Mouse (Mus musculus): ENCODE data around the gene Prim1. TPM values are rescaled to one million over a fixed set of nuclear protein-coding genes. Genes with fewer than 3 reads are reported as not detected.

The Prim1 gene
- 12.9 TPM for polyA plus RNA-seq (2014; fragmentation: Illumina TruSeq; extraction: RNeasy Lipid Tissue Mini Kit (QIAGEN cat#74804); ENCODE audit: low read depth, low replicate concordance)

GRCm38 (mm10) chr10:128015068-128015934 is at the start of gene Prim1:
TSS of gene Prim1 (plus strand) at chr10:128015168.

GRCm38 (mm10) chr10:128007446-128007845 is 7.5 kb upstream of the Prim1 start, which contains the start of gene Hsd17b6:
TSS of gene Hsd17b6 (minus strand) at chr10:128007611.

GRCm38 (mm10) chr10:128058601-128059151 is 43.7 kb downstream of the Prim1 start, which contains the start of gene Ptges3:
TSS of gene Ptges3 (plus strand) at chr10:128058954.

Other genes with a start within 250 kb of the Prim1 start
- gene Rdh9, start 238.8 kb upstream of the Prim1 start, polyA plus RNA-seq (2014; fragmentation: Illumina TruSeq; extraction: RNeasy Lipid Tissue Mini Kit (QIAGEN cat#74804); ENCODE audit: low read depth, low replicate concordance): 5.9 TPM
- gene Rdh16, start 214.0 kb upstream of the Prim1 start, polyA plus RNA-seq (2014; fragmentation: Illumina TruSeq; extraction: RNeasy Lipid Tissue Mini Kit (QIAGEN cat#74804); ENCODE audit: low read depth, low replicate concordance): 0.29 TPM
- not detected for gene Rdh19, start 165.2 kb upstream of the Prim1 start, polyA plus RNA-seq (2014; fragmentation: Illumina TruSeq; extraction: RNeasy Lipid Tissue Mini Kit (QIAGEN cat#74804); ENCODE audit: low read depth, low replicate concordance)
- gene Rdh16f2, start 148.7 kb upstream of the Prim1 start, polyA plus RNA-seq (2014; fragmentation: Illumina TruSeq; extraction: RNeasy Lipid Tissue Mini Kit (QIAGEN cat#74804); ENCODE audit: low read depth, low replicate concordance): not detected
- gene Rdh7, start 126.4 kb upstream of the Prim1 start, polyA plus RNA-seq (2014; fragmentation: Illumina TruSeq; extraction: RNeasy Lipid Tissue Mini Kit (QIAGEN cat#74804); ENCODE audit: low read depth, low replicate concordance): not detected
- gene Sdr9c7, start 116.7 kb upstream of the Prim1 start, polyA plus RNA-seq (2014; fragmentation: Illumina TruSeq; extraction: RNeasy Lipid Tissue Mini Kit (QIAGEN cat#74804); ENCODE audit: low read depth, low replicate concordance): 2.9 TPM
- not detected for gene Hsd17b6, start 7.6 kb upstream of the Prim1 start, polyA plus RNA-seq (2014; fragmentation: Illumina TruSeq; extraction: RNeasy Lipid Tissue Mini Kit (QIAGEN cat#74804); ENCODE audit: low read depth, low replicate concordance)
- gene Naca, start 20.4 kb downstream of the Prim1 start, polyA plus RNA-seq (2014; fragmentation: Illumina TruSeq; extraction: RNeasy Lipid Tissue Mini Kit (QIAGEN cat#74804); ENCODE audit: low read depth, low replicate concordance): 1,016 TPM
- 590 TPM for gene Ptges3, start 43.8 kb downstream of the Prim1 start, polyA plus RNA-seq (2014; fragmentation: Illumina TruSeq; extraction: RNeasy Lipid Tissue Mini Kit (QIAGEN cat#74804); ENCODE audit: low read depth, low replicate concordance)
- 811 TPM for gene Atp5b, start 68.1 kb downstream of the Prim1 start, polyA plus RNA-seq (2014; fragmentation: Illumina TruSeq; extraction: RNeasy Lipid Tissue Mini Kit (QIAGEN cat#74804); ENCODE audit: low read depth, low replicate concordance)
- gene Baz2a, start 76.4 kb downstream of the Prim1 start, polyA plus RNA-seq (2014; fragmentation: Illumina TruSeq; extraction: RNeasy Lipid Tissue Mini Kit (QIAGEN cat#74804); ENCODE audit: low read depth, low replicate concordance): 20.4 TPM
- 27.8 TPM for gene Rbms2, start 165.1 kb downstream of the Prim1 start, polyA plus RNA-seq (2014; fragmentation: Illumina TruSeq; extraction: RNeasy Lipid Tissue Mini Kit (QIAGEN cat#74804); ENCODE audit: low read depth, low replicate concordance)
- not detected for gene Gls2, start 179.3 kb downstream of the Prim1 start, polyA plus RNA-seq (2014; fragmentation: Illumina TruSeq; extraction: RNeasy Lipid Tissue Mini Kit (QIAGEN cat#74804); ENCODE audit: low read depth, low replicate concordance)
- 9.9 TPM for gene Spryd4, start 196.6 kb downstream of the Prim1 start, polyA plus RNA-seq (2014; fragmentation: Illumina TruSeq; extraction: RNeasy Lipid Tissue Mini Kit (QIAGEN cat#74804); ENCODE audit: low read depth, low replicate concordance)
- not detected for gene Mip, start 210.7 kb downstream of the Prim1 start, polyA plus RNA-seq (2014; fragmentation: Illumina TruSeq; extraction: RNeasy Lipid Tissue Mini Kit (QIAGEN cat#74804); ENCODE audit: low read depth, low replicate concordance)
- gene Timeless, start 216.9 kb downstream of the Prim1 start, polyA plus RNA-seq (2014; fragmentation: Illumina TruSeq; extraction: RNeasy Lipid Tissue Mini Kit (QIAGEN cat#74804); ENCODE audit: low read depth, low replicate concordance): 1.7 TPM
- gene Apon, start 238.9 kb downstream of the Prim1 start, polyA plus RNA-seq (2014; fragmentation: Illumina TruSeq; extraction: RNeasy Lipid Tissue Mini Kit (QIAGEN cat#74804); ENCODE audit: low read depth, low replicate concordance): not detected

All from adrenal gland, adult 10 weeks (tissue).